Mouse (Mus musculus): ENCODE data around the gene Rpl26.

Rpl26 gene

GRCm38 (mm10) chr11:68901351-68902046 lies at the start of gene Rpl26:
Rpl26 (plus strand) TSS chr11:68901583.
- peak; percentile 99 for DNase-seq (ENCODE audit: low spot score)

GRCm38 (mm10) chr11:68851644-68852485 lies 49.5 kb upstream of the Rpl26 start:
- no peak for DNase-seq (ENCODE audit: low spot score)

GRCm38 (mm10) chr11:68852486-68852901 lies 48.9 kb upstream of the Rpl26 start:
- peak; percentile 80 for DNase-seq (ENCODE audit: low spot score)

GRCm38 (mm10) chr11:68852932-68853409 lies 48.4 kb upstream of the Rpl26 start:
- DNase-seq (ENCODE audit: low spot score), result peak; percentile 100

GRCm38 (mm10) chr11:68853611-68854401 lies 47.6 kb upstream of the Rpl26 start:
- DNase-seq (ENCODE audit: low spot score), result no peak

- DNase-seq (ENCODE audit: low spot score), result no peak
Observed at GRCm38 (mm10) chr11:68854621-68855020, 46.8 kb upstream of the Rpl26 start.

- DNase-seq (ENCODE audit: low spot score), result no peak
Observed at GRCm38 (mm10) chr11:68857329-68857728, 44.1 kb upstream of the Rpl26 start.

GRCm38 (mm10) chr11:68859943-68860593 lies 41.3 kb upstream of the Rpl26 start:
- no peak for DNase-seq (ENCODE audit: low spot score)

- DNase-seq (ENCODE audit: low spot score), result no peak
Observed at GRCm38 (mm10) chr11:68862260-68862659, 39.1 kb upstream of the Rpl26 start.

GRCm38 (mm10) chr11:68863631-68864091 lies 37.7 kb upstream of the Rpl26 start:
- no peak for DNase-seq (ENCODE audit: low spot score)

- peak; percentile 74 for DNase-seq (ENCODE audit: low spot score)
Observed at GRCm38 (mm10) chr11:68864544-68865189, 36.7 kb upstream of the Rpl26 start.

- no peak for DNase-seq (ENCODE audit: low spot score)
Observed at GRCm38 (mm10) chr11:68871277-68871676, 30.1 kb upstream of the Rpl26 start.

- peak; percentile 67 for DNase-seq (ENCODE audit: low spot score)
Observed at GRCm38 (mm10) chr11:68871748-68872147, 29.6 kb upstream of the Rpl26 start, which contains the start of gene Ndel1. Ndel1 (minus strand) TSS chr11:68871858.

GRCm38 (mm10) chr11:68874841-68875240 lies 26.5 kb upstream of the Rpl26 start:
- peak; percentile 75 for DNase-seq (ENCODE audit: low spot score)

- DNase-seq (ENCODE audit: low spot score), result no peak
Observed at GRCm38 (mm10) chr11:68878811-68879210, 22.6 kb upstream of the Rpl26 start.

GRCm38 (mm10) chr11:68882107-68882506 lies 19.3 kb upstream of the Rpl26 start:
- DNase-seq (ENCODE audit: low spot score), result no peak

- DNase-seq (ENCODE audit: low spot score), result no peak
Observed at GRCm38 (mm10) chr11:68883843-68884242, 17.5 kb upstream of the Rpl26 start.

GRCm38 (mm10) chr11:68884368-68884767 lies 17.0 kb upstream of the Rpl26 start:
- no peak for DNase-seq (ENCODE audit: low spot score)

GRCm38 (mm10) chr11:68886091-68886490 lies 15.3 kb upstream of the Rpl26 start:
- no peak for DNase-seq (ENCODE audit: low spot score)

- peak; percentile 14 for DNase-seq (ENCODE audit: low spot score)
Observed at GRCm38 (mm10) chr11:68888253-68888652, 13.1 kb upstream of the Rpl26 start, which contains the start of gene Rnf222. Rnf222 (plus strand) TSS chr11:68888553.

- no peak for DNase-seq (ENCODE audit: low spot score)
Observed at GRCm38 (mm10) chr11:68888653-68889052, 12.7 kb upstream of the Rpl26 start.

Measured in urinary bladder, postnatal 14 days (tissue).